Mouse (Mus musculus) adrenal gland, postnatal 14 days (tissue): ENCODE results near the gene BC030867. TPM values are rescaled to one million over a fixed set of nuclear protein-coding genes. Genes with fewer than 3 reads are reported as not detected.
A peak's percentile ranks its signal among the peaks of the same experiment; 100 is the strongest.

Source experiments
- DNase-seq: peaks from one replicate; pipeline ENCODE4 v3.0.0; 2021; ENCODE audit warnings: mixed read lengths
- total RNA-seq: library from RNA; stranded (reverse); gene quantifications from 2 replicates; pipeline ENCODE4 v1.2.3, GENCODE M21; 2021

The BC030867 gene
- total RNA-seq, 1 experiment from 2014 or later, result 1.7 TPM

GRCm38 (mm10) chr11:102290141-102290540, 41.5 kb downstream of the BC030867 start:
- DNase-seq, result no peak

GRCm38 (mm10) chr11:102291051-102291535, 42.4 kb downstream of the BC030867 start:
- no peak for DNase-seq

- no peak for DNase-seq
Measured at GRCm38 (mm10) chr11:102293971-102294370, 45.3 kb downstream of the BC030867 start.

GRCm38 (mm10) chr11:102294416-102294815, 45.7 kb downstream of the BC030867 start:
- no peak for DNase-seq

- DNase-seq, result no peak
Measured at GRCm38 (mm10) chr11:102294887-102295597, 46.4 kb downstream of the BC030867 start.

GRCm38 (mm10) chr11:102295598-102296471, 47.2 kb downstream of the BC030867 start:
- peak; percentile 77 for DNase-seq

- DNase-seq, result peak; percentile 100
Measured at GRCm38 (mm10) chr11:102296491-102297472, 48.1 kb downstream of the BC030867 start, which contains the start of gene Atxn7l3. TSS of gene Atxn7l3 (minus strand) at chr11:102296631.

GRCm38 (mm10) chr11:102297577-102298556, 49.2 kb downstream of the BC030867 start:
- DNase-seq, result no peak

GRCm38 (mm10) chr11:102299839-102300238, 51.2 kb downstream of the BC030867 start:
- peak; percentile 77 for DNase-seq

- no peak for DNase-seq
Measured at GRCm38 (mm10) chr11:102304141-102304540, 55.5 kb downstream of the BC030867 start.

- peak; percentile 61 for DNase-seq
Measured at GRCm38 (mm10) chr11:102305359-102305758, 56.7 kb downstream of the BC030867 start.

GRCm38 (mm10) chr11:102308104-102308503, 59.4 kb downstream of the BC030867 start:
- DNase-seq, result peak; percentile 2

GRCm38 (mm10) chr11:102308979-102309378, 60.3 kb downstream of the BC030867 start:
- peak; percentile 99 for DNase-seq

- DNase-seq, result peak; percentile 51
Measured at GRCm38 (mm10) chr11:102309821-102310617, 61.3 kb downstream of the BC030867 start.

- peak; percentile 55 for DNase-seq
Measured at GRCm38 (mm10) chr11:102310768-102311695, 62.4 kb downstream of the BC030867 start.

- DNase-seq, result no peak
Measured at GRCm38 (mm10) chr11:102311966-102312365, 63.3 kb downstream of the BC030867 start.

GRCm38 (mm10) chr11:102312586-102312985, 63.9 kb downstream of the BC030867 start:
- no peak for DNase-seq

- DNase-seq, result no peak
Measured at GRCm38 (mm10) chr11:102314321-102314720, 65.6 kb downstream of the BC030867 start.
